Mouse (Mus musculus): Measurements from ENCODE around the gene Armc5. TPM values are rescaled to one million over a fixed set of nuclear protein-coding genes. Genes with fewer than 3 reads are reported as not detected.

Armc5 gene
- total and polyA plus RNA-seq, 3 experiments = 14.6 to 23.7 TPM; not detected in 1

- no peaks in the 10 kb centered on the region for H3K79me2 ChIP-seq (ENCODE audit: control insufficient read depth, insufficient read depth, low read length, poor library complexity)
- no peaks in the 10 kb centered on the region for H3K36me3 ChIP-seq (ENCODE audit: control insufficient read depth in 1 of 2, insufficient read depth in 2 of 2, low read length in 2 of 2)
- H3K4me3 ChIP-seq (ENCODE audit: control insufficient read depth in 1 of 2, insufficient read depth in 1 of 2, low read depth in 2 of 2, low read length in 2 of 2) = no peak overlapping the region
- no peaks in the 10 kb centered on the region for H3K9me3 ChIP-seq (replicated peaks; ENCODE audit: insufficient read depth, low read length)
- peaks cover 0 to 6% of the 10 kb centered on the region in 2 experiments; a peak in 1 of 4 replicates for H3K27me3 ChIP-seq (ENCODE audit: control insufficient read depth in 1 of 2, insufficient read depth in 2 of 2, low read length in 2 of 2)
- TF ChIP-seq ELF1 (IDR thresholded peaks at IDR 0.05; ENCODE audit: low read depth, low read length) (no peak), MAZ (IDR thresholded peaks at IDR 0.05; ENCODE audit: low read depth, low read length) (no peak), POLR2AphosphoS2 (IDR thresholded peaks at IDR 0.05; ENCODE audit: low read length) (no peak), KAT2A (conservative IDR thresholded peaks at IDR 0.05; ENCODE audit: low read depth, low read length) (no peak), ZKSCAN1 (IDR thresholded peaks at IDR 0.05; ENCODE audit: low read depth, low read length) (no peak), HCFC1 (IDR thresholded peaks at IDR 0.05; ENCODE audit: low read depth, low read length) (no peak), CTCF (IDR thresholded peaks at IDR 0.05 in 2 of 3, conservative IDR thresholded peaks at IDR 0.05 in 1 of 3; ENCODE audit: control insufficient read depth in 1 of 3, insufficient read depth in 1 of 3, low read depth in 2 of 3, low read length in 3 of 3, poor library complexity in 1 of 3, severe bottlenecking in 1 of 3) (no peak), CHD2 (IDR thresholded peaks at IDR 0.05; ENCODE audit: low read length) (no peak), ZC3H11A (IDR thresholded peaks at IDR 0.05; ENCODE audit: low read depth, low read length) (no peak), MXI1 (IDR thresholded peaks at IDR 0.05; ENCODE audit: low read depth, low read length) (no peak), TAL1 (IDR thresholded peaks at IDR 0.05; ENCODE audit: low read length) (no peak), SIN3A (IDR thresholded peaks at IDR 0.05; ENCODE audit: low read length) (no peak), TBP (IDR thresholded peaks at IDR 0.05; ENCODE audit: low read depth, low read length) (no peak), ZNF384 (IDR thresholded peaks at IDR 0.05; ENCODE audit: low read depth, low read length) (no peak), UBTF (IDR thresholded peaks at IDR 0.05; ENCODE audit: borderline replicate concordance, insufficient read depth, low read depth, low read length) (no peak), BHLHE40 (IDR thresholded peaks at IDR 0.05; ENCODE audit: borderline replicate concordance, low read depth, low read length) (no peak)
- peaks cover 2 to 6% of the 10 kb centered on the region in 2 experiments; a peak in 2 of 4 replicates for H3K4me1 ChIP-seq (ENCODE audit: control insufficient read depth in 1 of 2, insufficient read depth in 2 of 2, low read length in 2 of 2)
- H3K27ac ChIP-seq (ENCODE audit: control insufficient read depth, low read depth, low read length) = no peak overlapping the region
- no peak overlapping the region for H3K9ac ChIP-seq (ENCODE audit: control insufficient read depth, low read depth, low read length, poor library complexity, severe bottlenecking)
- DNase-seq (ENCODE audit: low read depth, low spot score) = no peak
Measured at GRCm38 (mm10) chr7:128203071-128203470, 34.1 kb upstream of the Armc5 start.

DNA sequence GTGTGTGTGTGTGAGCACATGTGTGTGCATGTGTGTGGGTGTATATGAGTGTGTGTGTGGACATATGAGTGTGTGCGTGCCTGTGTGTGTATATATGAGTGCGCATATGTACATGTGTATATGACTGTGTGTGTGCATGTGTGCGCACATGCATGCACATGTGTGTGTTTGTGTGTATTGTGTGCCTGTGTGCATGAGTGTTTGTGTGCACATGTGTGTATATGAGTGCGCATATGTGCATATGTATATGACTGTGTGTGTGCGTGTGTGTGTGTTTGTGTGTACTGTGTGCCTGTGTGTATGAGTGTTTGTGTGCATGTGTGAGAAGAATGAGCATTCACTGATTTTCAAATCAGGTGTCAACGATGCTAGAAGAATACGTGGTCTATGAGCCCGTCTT is 33.0 kb upstream of the Armc5 start:
- no peak overlapping the region for H3K27ac ChIP-seq (ENCODE audit: control insufficient read depth, low read depth, low read length)
- peaks cover 2 to 6% of the 10 kb centered on the region in 2 experiments; a peak in 2 of 4 replicates for H3K4me1 ChIP-seq (ENCODE audit: control insufficient read depth in 1 of 2, insufficient read depth in 2 of 2, low read length in 2 of 2)
- no peak overlapping the region for H3K9ac ChIP-seq (ENCODE audit: control insufficient read depth, low read depth, low read length, poor library complexity, severe bottlenecking)
- TF ChIP-seq CHD1 (IDR thresholded peaks at IDR 0.05; ENCODE audit: low read depth, low read length) = no peak
- peak; percentile 53; the same call in 1 of the 2 replicates for TF ChIP-seq POLR2AphosphoS5 (IDR thresholded peaks at IDR 0.05; ENCODE audit: borderline replicate concordance, low read depth, low read length)
- no peak for TF ChIP-seq HCFC1 (IDR thresholded peaks at IDR 0.05; ENCODE audit: low read depth, low read length)
- H3K79me2 ChIP-seq (ENCODE audit: control insufficient read depth, insufficient read depth, low read length, poor library complexity) = no peaks in the 10 kb centered on the region
- no peak overlapping the region for H3K4me3 ChIP-seq (ENCODE audit: control insufficient read depth in 1 of 2, insufficient read depth in 1 of 2, low read depth in 2 of 2, low read length in 2 of 2)
- no peaks in the 10 kb centered on the region for H3K36me3 ChIP-seq (ENCODE audit: control insufficient read depth in 1 of 2, insufficient read depth in 2 of 2, low read length in 2 of 2)
- H3K27me3 ChIP-seq (ENCODE audit: control insufficient read depth in 1 of 2, insufficient read depth in 2 of 2, low read length in 2 of 2) = peaks cover 0 to 6% of the 10 kb centered on the region in 2 experiments; a peak in 2 of 4 replicates
- H3K9me3 ChIP-seq (replicated peaks; ENCODE audit: insufficient read depth, low read length) = no peaks in the 10 kb centered on the region
- no peak for DNase-seq (ENCODE audit: low read depth, low spot score)

Data from MEL (cell line).